Mouse (Mus musculus) midbrain, embryonic 10.5 days (tissue): ENCODE data around the gene Vapa. TPM values are rescaled to one million over a fixed set of nuclear protein-coding genes. Genes with fewer than 3 reads are reported as not detected.

Experiments
- DNase-seq: peaks from one replicate; pipeline ENCODE4 v3.0.0-alpha.2; 2017; ENCODE audit warnings: low spot score
- H3K27ac ChIP-seq: fragments of 300-500 bp; sonication (generic); replicated peaks from 2 replicates; pipeline ENCODE4 v1.5.1; 2016; ENCODE audit warnings: mild to moderate bottlenecking
- H3K27me3 ChIP-seq: fragments of 300-500 bp; sonication (generic); 2 replicates; pipeline ENCODE4 v1.6.1; 2016; ENCODE audit warnings: low read depth, mild to moderate bottlenecking; ENCODE audit not compliant: poor library complexity, severe bottlenecking
- H3K36me3 ChIP-seq: fragments of 300-500 bp; sonication (generic); 2 replicates; pipeline ENCODE4 v1.6.1; 2016; ENCODE audit warnings: mild to moderate bottlenecking, moderate library complexity
- H3K4me1 ChIP-seq: fragments of 300-500 bp; sonication (generic); 2 replicates; pipeline ENCODE4 v1.6.1; 2016
- H3K4me3 ChIP-seq: fragments of 300-500 bp; sonication (generic); 2 replicates; pipeline ENCODE4 v1.5.1; 2016; ENCODE audit warnings: mild to moderate bottlenecking, moderate library complexity
- H3K9me3 ChIP-seq: fragments of 300-500 bp; sonication (generic); replicated peaks from 2 replicates; pipeline ENCODE4 v1.6.1; 2016; ENCODE audit warnings: mild to moderate bottlenecking
- WGBS: fragments of 180-500 bp; shearing (Covaris S2); methylation state at CpG from one replicate; pipeline ENCODE4 v1.1.7; 2016; 5-methylcytosine and 5-hydroxymethylcytosine counted together
- polyA plus RNA-seq: library from polyadenylated mRNA; unstranded; fragments of >200 nt; fragmentation: Nextera tagmentation; extraction: Ambion mirVana; gene quantifications from 2 replicates; pipeline ENCODE4 v1.2.1, GENCODE M21; 2016

The Vapa gene
- polyA plus RNA-seq, 1 experiment from 2014 or later: 184 TPM

GRCm38 (mm10) chr17:65614431-65614830 is 1.1 kb upstream of the Vapa start:
- peak overlapping the region; percentile 99 for H3K27ac ChIP-seq
- H3K9me3 ChIP-seq: no peaks in the 10 kb centered on the region
- no peak for DNase-seq
- peaks cover 3% of the 10 kb centered on the region; the same call in 1 of the 2 replicates for H3K36me3 ChIP-seq
- no peaks in the 10 kb centered on the region for H3K27me3 ChIP-seq
- peak overlapping the region; percentile 98 for H3K4me3 ChIP-seq
- WGBS: 2% methylated on average over 9 of the region's 9 CpGs
- peaks cover 37% of the 10 kb centered on the region for H3K4me1 ChIP-seq

- H3K36me3 ChIP-seq: peaks cover 5% of the 10 kb centered on the region; the same call in 1 of the 2 replicates
- H3K9me3 ChIP-seq: no peaks in the 10 kb centered on the region
- H3K4me1 ChIP-seq: peaks cover 51% of the 10 kb centered on the region
- H3K27ac ChIP-seq: peak overlapping the region; percentile 99
- no peak for DNase-seq
- WGBS: 0% methylated on average over 42 of the region's 42 CpGs
- H3K4me3 ChIP-seq: peak overlapping the region; percentile 98
- H3K27me3 ChIP-seq: no peaks in the 10 kb centered on the region
Observed at GRCm38 (mm10) chr17:65613142-65613462, 253 bp downstream of the Vapa start.

- peak; percentile 57 for DNase-seq
- no peaks in the 10 kb centered on the region for H3K27me3 ChIP-seq
- H3K27ac ChIP-seq: peak overlapping the region; percentile 99
- peaks cover 55% of the 10 kb centered on the region for H3K4me1 ChIP-seq
- H3K4me3 ChIP-seq: peak overlapping the region; percentile 98
- 5% methylated on average over 91 of the region's 91 CpGs for WGBS
- H3K36me3 ChIP-seq: peaks cover 5% of the 10 kb centered on the region; the same call in 1 of the 2 replicates
- no peaks in the 10 kb centered on the region for H3K9me3 ChIP-seq
Observed at GRCm38 (mm10) chr17:65612391-65613141, 789 bp downstream of the Vapa start.

GRCm38 (mm10) chr17:65611721-65612120 is 1.6 kb downstream of the Vapa start:
- H3K27ac ChIP-seq: peak overlapping the region; percentile 99
- H3K4me3 ChIP-seq: peak overlapping the region; percentile 98
- WGBS: 18% methylated on average over 4 of the region's 4 CpGs
- H3K9me3 ChIP-seq: no peaks in the 10 kb centered on the region
- no peaks in the 10 kb centered on the region for H3K27me3 ChIP-seq
- H3K36me3 ChIP-seq: peaks cover 5% of the 10 kb centered on the region; the same call in 1 of the 2 replicates
- no peak for DNase-seq
- H3K4me1 ChIP-seq: peaks cover 60% of the 10 kb centered on the region

- H3K27me3 ChIP-seq: no peaks in the 10 kb centered on the region
- no peak for DNase-seq
- H3K27ac ChIP-seq: no peak overlapping the region
- H3K4me1 ChIP-seq: peaks cover 49% of the 10 kb centered on the region
- no peaks in the 10 kb centered on the region for H3K9me3 ChIP-seq
- peaks cover 5% of the 10 kb centered on the region; the same call in 1 of the 2 replicates for H3K36me3 ChIP-seq
- H3K4me3 ChIP-seq: no peak overlapping the region
- 85% methylated on average over 5 of the region's 5 CpGs for WGBS
Observed at GRCm38 (mm10) chr17:65608743-65609142, 4.6 kb downstream of the Vapa start.

GRCm38 (mm10) chr17:65608312-65608687 is 5.1 kb downstream of the Vapa start:
- no peak overlapping the region for H3K27ac ChIP-seq
- H3K4me1 ChIP-seq: peaks cover 49% of the 10 kb centered on the region
- no peaks in the 10 kb centered on the region for H3K27me3 ChIP-seq
- no peaks in the 10 kb centered on the region for H3K9me3 ChIP-seq
- WGBS: 88% methylated on average over 2 of the region's 2 CpGs
- no peak for DNase-seq
- H3K36me3 ChIP-seq: peaks cover 5% of the 10 kb centered on the region; the same call in 1 of the 2 replicates
- no peak overlapping the region for H3K4me3 ChIP-seq

- Histone ChIP-seq H3K27ac (no peak overlapping the region), H3K36me3 (peaks cover 5% of the 10 kb centered on the region; the same call in 1 of the 2 replicates), H3K4me1 (peaks cover 49% of the 10 kb centered on the region), H3K9me3 (no peaks in the 10 kb centered on the region), H3K4me3 (no peak overlapping the region), H3K27me3 (no peaks in the 10 kb centered on the region)
- WGBS: 55% methylated on average over 7 of the region's 7 CpGs
- no peak for DNase-seq
Observed at GRCm38 (mm10) chr17:65607574-65608311, 5.6 kb downstream of the Vapa start.

GRCm38 (mm10) chr17:65606014-65606413 is 7.3 kb downstream of the Vapa start:
- DNase-seq: no peak
- WGBS: 89% methylated on average over 4 of the region's 4 CpGs
- Histone ChIP-seq H3K27ac (no peak overlapping the region), H3K36me3 (peaks cover 5% of the 10 kb centered on the region; the same call in 1 of the 2 replicates), H3K9me3 (no peaks in the 10 kb centered on the region), H3K4me3 (no peak overlapping the region), H3K27me3 (no peaks in the 10 kb centered on the region), H3K4me1 (peaks cover 37% of the 10 kb centered on the region)

- peaks cover 5% of the 10 kb centered on the region; the same call in 1 of the 2 replicates for H3K36me3 ChIP-seq
- H3K27me3 ChIP-seq: no peaks in the 10 kb centered on the region
- DNase-seq: no peak
- H3K9me3 ChIP-seq: no peaks in the 10 kb centered on the region
- H3K27ac ChIP-seq: no peak overlapping the region
- H3K4me3 ChIP-seq: no peak overlapping the region
- H3K4me1 ChIP-seq: peaks cover 32% of the 10 kb centered on the region
Observed at GRCm38 (mm10) chr17:65604892-65605291, 8.5 kb downstream of the Vapa start.

- DNase-seq: no peak
- H3K36me3 ChIP-seq: 0 out of 2 replicates have a peak, but pooled peaks cover 1% of the 10 kb centered on the region
- no peaks in the 10 kb centered on the region for H3K9me3 ChIP-seq
- H3K27ac ChIP-seq: no peak overlapping the region
- no peaks in the 10 kb centered on the region for H3K27me3 ChIP-seq
- H3K4me3 ChIP-seq: no peak overlapping the region
- peaks cover 26% of the 10 kb centered on the region for H3K4me1 ChIP-seq
Observed at GRCm38 (mm10) chr17:65604315-65604714, 9.0 kb downstream of the Vapa start.

- H3K36me3 ChIP-seq: peaks cover 11% of the 10 kb centered on the region
- no peak for DNase-seq
- WGBS: 92% methylated on average over 3 of the region's 3 CpGs
- H3K27ac ChIP-seq: no peak overlapping the region
- peaks cover 3% of the 10 kb centered on the region; the same call in 1 of the 2 replicates for H3K4me1 ChIP-seq
- H3K4me3 ChIP-seq: no peak overlapping the region
- no peaks in the 10 kb centered on the region for H3K9me3 ChIP-seq
- no peaks in the 10 kb centered on the region for H3K27me3 ChIP-seq
Observed at GRCm38 (mm10) chr17:65597857-65598486, 15.4 kb downstream of the Vapa start.

- Histone ChIP-seq H3K4me3 (no peak overlapping the region), H3K9me3 (no peaks in the 10 kb centered on the region), H3K27me3 (no peaks in the 10 kb centered on the region), H3K27ac (no peak overlapping the region), H3K4me1 (peaks cover 3% of the 10 kb centered on the region; the same call in 1 of the 2 replicates), H3K36me3 (peaks cover 44% of the 10 kb centered on the region)
- WGBS: 95% methylated on average over 8 of the region's 8 CpGs
- no peak for DNase-seq
Observed at GRCm38 (mm10) chr17:65594687-65595086, 18.7 kb downstream of the Vapa start.
